Mouse (Mus musculus): ENCODE data around the gene Ptprq. TPM values are rescaled to one million over a fixed set of nuclear protein-coding genes. Genes with fewer than 3 reads are reported as not detected.

The Ptprq gene
- polyA plus RNA-seq, 1 experiment from 2014 or later = 0.29 TPM

GRCm38 (mm10) chr10:107626648-107627047 lies 93.2 kb downstream of the Ptprq start:
- H3K9ac ChIP-seq = no peak overlapping the region
- H3K4me2 ChIP-seq = no peak overlapping the region
- 60% methylated on average over 1 of the region's 1 CpGs for WGBS
- H3K4me3 ChIP-seq = no peak overlapping the region
- H3K9me3 ChIP-seq = no peaks in the 10 kb centered on the region
- no peaks in the 10 kb centered on the region for H3K4me1 ChIP-seq
- no peak overlapping the region for H3K27ac ChIP-seq
- no peaks in the 10 kb centered on the region for H3K27me3 ChIP-seq
- ATAC-seq (ENCODE audit: borderline replicate concordance, extremely low read depth, low FRiP score, low TSS enrichment) = no peak
- no peaks in the 10 kb centered on the region for H3K36me3 ChIP-seq

DNA sequence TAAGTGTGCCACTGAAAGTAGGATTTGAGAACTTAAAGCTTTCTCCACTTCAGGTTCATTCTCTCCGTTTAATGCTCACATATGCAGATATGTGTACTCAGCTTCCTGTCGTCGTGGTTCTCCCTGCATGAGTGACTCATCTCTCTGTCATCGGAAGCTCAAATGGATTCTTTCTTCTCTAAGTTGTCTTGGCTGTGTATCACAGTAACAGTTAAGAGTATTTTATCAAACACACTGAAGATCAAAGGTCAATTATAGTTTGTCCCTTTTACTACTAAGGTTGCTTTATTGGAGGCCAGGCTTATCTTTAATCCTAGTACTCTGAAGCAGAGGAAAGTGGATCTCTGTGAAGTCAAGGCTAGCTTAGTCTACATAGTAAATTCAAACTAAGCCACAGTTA lies 95.6 kb downstream of the Ptprq start:
- Histone ChIP-seq H3K9ac (no peak overlapping the region), H3K9me3 (no peaks in the 10 kb centered on the region), H3K27me3 (no peaks in the 10 kb centered on the region), H3K36me3 (no peaks in the 10 kb centered on the region), H3K27ac (no peak overlapping the region), H3K4me1 (no peaks in the 10 kb centered on the region), H3K4me3 (no peak overlapping the region), H3K4me2 (no peak overlapping the region)
- ATAC-seq (ENCODE audit: borderline replicate concordance, extremely low read depth, low FRiP score, low TSS enrichment) = no peak
- 60% methylated on average over 4 of the region's 4 CpGs for WGBS

GRCm38 (mm10) chr10:107615460-107615859 lies 104.4 kb downstream of the Ptprq start:
- no peak overlapping the region for H3K4me3 ChIP-seq
- no peak for ATAC-seq (ENCODE audit: borderline replicate concordance, extremely low read depth, low FRiP score, low TSS enrichment)
- no peak overlapping the region for H3K27ac ChIP-seq
- H3K4me2 ChIP-seq = no peak overlapping the region
- no peaks in the 10 kb centered on the region for H3K36me3 ChIP-seq
- H3K4me1 ChIP-seq = no peaks in the 10 kb centered on the region
- no peak overlapping the region for H3K9ac ChIP-seq
- no peaks in the 10 kb centered on the region for H3K9me3 ChIP-seq
- H3K27me3 ChIP-seq = no peaks in the 10 kb centered on the region
- WGBS = 82% methylated on average over 2 of the region's 2 CpGs

DNA sequence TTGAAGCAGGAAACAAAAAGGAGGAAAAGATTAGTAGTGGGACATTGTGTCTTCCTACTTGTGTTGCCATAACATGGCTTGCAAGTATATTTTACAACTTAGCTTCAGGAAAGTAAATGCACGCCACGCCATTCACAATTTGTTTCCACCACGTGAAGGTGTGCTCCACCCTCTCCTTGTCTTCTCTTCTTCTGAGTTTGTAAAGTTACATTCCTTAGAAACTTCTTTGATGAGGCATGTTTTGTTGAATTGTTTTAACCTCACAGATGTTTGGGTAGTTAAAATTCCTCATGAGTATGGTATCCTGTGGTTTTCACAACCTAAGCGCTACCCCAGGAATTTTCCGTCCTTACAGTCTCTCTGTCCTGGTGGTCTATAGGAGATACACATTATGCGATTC lies 118.5 kb downstream of the Ptprq start:
- no peaks in the 10 kb centered on the region for H3K27me3 ChIP-seq
- H3K27ac ChIP-seq = no peak overlapping the region
- WGBS = 88% methylated on average over 6 of the region's 6 CpGs
- H3K9me3 ChIP-seq = no peaks in the 10 kb centered on the region
- H3K4me1 ChIP-seq = no peaks in the 10 kb centered on the region
- H3K36me3 ChIP-seq = no peaks in the 10 kb centered on the region
- ATAC-seq (ENCODE audit: borderline replicate concordance, extremely low read depth, low FRiP score, low TSS enrichment) = no peak
- no peak overlapping the region for H3K9ac ChIP-seq
- no peak overlapping the region for H3K4me3 ChIP-seq
- no peak overlapping the region for H3K4me2 ChIP-seq

DNA sequence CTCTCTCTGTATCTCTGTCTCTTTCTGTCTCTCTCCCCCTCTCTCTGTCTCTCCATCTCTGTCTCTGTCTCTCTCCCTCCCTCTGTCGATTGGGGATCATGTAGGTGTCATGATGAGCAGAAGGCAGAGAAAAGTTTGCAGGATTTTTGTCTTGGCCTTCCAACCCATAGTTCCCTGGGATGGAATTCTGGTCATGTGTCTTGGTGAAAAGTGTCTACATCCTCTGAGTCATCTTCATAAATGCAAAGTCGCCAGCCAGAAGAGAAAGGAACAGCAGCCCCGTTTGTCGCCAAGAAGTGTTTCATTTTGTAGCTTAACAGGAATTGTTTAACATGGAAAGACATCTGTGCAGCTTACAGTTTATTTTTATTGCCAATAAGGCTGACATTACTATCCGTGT lies 136.5 kb downstream of the Ptprq start:
- Histone ChIP-seq H3K4me3 (no peak overlapping the region), H3K27ac (no peak overlapping the region), H3K36me3 (no peaks in the 10 kb centered on the region), H3K4me2 (no peak overlapping the region), H3K9me3 (no peaks in the 10 kb centered on the region), H3K9ac (no peak overlapping the region), H3K4me1 (no peaks in the 10 kb centered on the region), H3K27me3 (no peaks in the 10 kb centered on the region)
- ATAC-seq (ENCODE audit: borderline replicate concordance, extremely low read depth, low FRiP score, low TSS enrichment) = no peak
- 45% methylated on average over 5 of the region's 5 CpGs for WGBS

- H3K27me3 ChIP-seq = no peaks in the 10 kb centered on the region
- no peaks in the 10 kb centered on the region for H3K4me1 ChIP-seq
- no peak overlapping the region for H3K4me3 ChIP-seq
- no peaks in the 10 kb centered on the region for H3K9me3 ChIP-seq
- H3K4me2 ChIP-seq = no peak overlapping the region
- ATAC-seq (ENCODE audit: borderline replicate concordance, extremely low read depth, low FRiP score, low TSS enrichment) = no peak
- 66% methylated on average over 3 of the region's 3 CpGs for WGBS
- no peaks in the 10 kb centered on the region for H3K36me3 ChIP-seq
- H3K9ac ChIP-seq = no peak overlapping the region
- H3K27ac ChIP-seq = no peak overlapping the region
These were observed 150.8 kb downstream of the Ptprq start for GRCm38 (mm10) chr10:107569044-107569443.

DNA sequence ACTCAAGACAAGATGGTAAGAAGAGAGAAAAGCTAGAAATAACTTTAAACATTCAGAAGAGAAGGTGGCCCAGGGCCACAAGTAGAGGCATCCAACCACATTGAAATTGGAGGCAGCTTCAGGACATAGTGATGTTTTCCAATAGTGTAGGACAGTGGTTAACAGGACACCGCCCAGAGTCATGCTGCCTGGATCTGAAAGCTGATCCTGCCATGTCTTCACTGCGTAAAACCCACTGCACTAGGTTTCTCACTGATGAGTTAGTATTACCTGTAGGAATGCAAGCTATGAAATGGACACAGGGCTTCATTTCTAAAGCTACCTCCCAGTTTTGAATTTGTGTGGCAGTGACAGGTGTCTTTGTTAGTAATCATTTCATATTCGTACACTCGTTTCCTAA lies 151.6 kb downstream of the Ptprq start:
- no peak for ATAC-seq (ENCODE audit: borderline replicate concordance, extremely low read depth, low FRiP score, low TSS enrichment)
- no peaks in the 10 kb centered on the region for H3K4me1 ChIP-seq
- H3K27me3 ChIP-seq = no peaks in the 10 kb centered on the region
- no peaks in the 10 kb centered on the region for H3K9me3 ChIP-seq
- H3K9ac ChIP-seq = no peak overlapping the region
- H3K27ac ChIP-seq = no peak overlapping the region
- H3K4me2 ChIP-seq = no peak overlapping the region
- no peaks in the 10 kb centered on the region for H3K36me3 ChIP-seq
- no peak overlapping the region for H3K4me3 ChIP-seq
- WGBS = 82% methylated on average over 4 of the region's 4 CpGs

DNA sequence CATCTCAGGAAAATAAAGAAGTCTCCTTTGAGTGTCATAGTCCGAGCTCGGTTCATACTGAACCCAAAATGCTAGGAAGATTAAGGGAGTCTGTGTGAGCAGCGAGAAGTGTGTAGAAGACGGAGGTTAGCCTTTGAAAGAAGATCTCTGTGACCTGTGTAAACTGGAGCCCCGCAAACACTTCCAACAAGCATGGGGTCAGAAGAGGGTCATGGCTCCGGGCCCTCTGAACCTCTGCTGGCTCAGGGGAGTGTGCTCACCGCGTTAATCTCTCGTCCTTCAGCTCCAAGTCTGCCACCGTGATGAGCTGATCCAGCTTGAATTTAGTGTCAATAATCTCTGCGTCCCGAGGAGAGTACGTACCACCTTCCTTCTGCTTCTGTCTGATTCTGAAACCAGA lies 157.0 kb downstream of the Ptprq start:
- H3K27ac ChIP-seq = no peak overlapping the region
- no peak for ATAC-seq (ENCODE audit: borderline replicate concordance, extremely low read depth, low FRiP score, low TSS enrichment)
- H3K4me1 ChIP-seq = no peaks in the 10 kb centered on the region
- no peak overlapping the region for H3K9ac ChIP-seq
- no peaks in the 10 kb centered on the region for H3K27me3 ChIP-seq
- no peaks in the 10 kb centered on the region for H3K36me3 ChIP-seq
- H3K9me3 ChIP-seq = no peaks in the 10 kb centered on the region
- WGBS = 11% methylated on average over 13 of the region's 13 CpGs
- H3K4me3 ChIP-seq = no peak overlapping the region
- no peak overlapping the region for H3K4me2 ChIP-seq

GRCm38 (mm10) chr10:107560881-107561280 lies 159.0 kb downstream of the Ptprq start:
- Histone ChIP-seq H3K27me3 (no peaks in the 10 kb centered on the region), H3K4me3 (no peak overlapping the region), H3K4me1 (no peaks in the 10 kb centered on the region), H3K9ac (no peak overlapping the region), H3K36me3 (no peaks in the 10 kb centered on the region), H3K4me2 (no peak overlapping the region), H3K27ac (no peak overlapping the region), H3K9me3 (no peaks in the 10 kb centered on the region)
- no peak for ATAC-seq (ENCODE audit: borderline replicate concordance, extremely low read depth, low FRiP score, low TSS enrichment)

- Histone ChIP-seq H3K9ac (no peak overlapping the region), H3K4me3 (no peak overlapping the region), H3K9me3 (no peaks in the 10 kb centered on the region), H3K27me3 (no peaks in the 10 kb centered on the region), H3K27ac (no peak overlapping the region), H3K36me3 (no peaks in the 10 kb centered on the region), H3K4me2 (no peak overlapping the region), H3K4me1 (0 out of 2 replicates have a peak, but pooled peaks cover 5% of the 10 kb centered on the region)
- no peak for ATAC-seq (ENCODE audit: borderline replicate concordance, extremely low read depth, low FRiP score, low TSS enrichment)
- 19% methylated on average over 1 of the region's 1 CpGs for WGBS
These were observed 176.8 kb downstream of the Ptprq start for GRCm38 (mm10) chr10:107543026-107543425.

DNA sequence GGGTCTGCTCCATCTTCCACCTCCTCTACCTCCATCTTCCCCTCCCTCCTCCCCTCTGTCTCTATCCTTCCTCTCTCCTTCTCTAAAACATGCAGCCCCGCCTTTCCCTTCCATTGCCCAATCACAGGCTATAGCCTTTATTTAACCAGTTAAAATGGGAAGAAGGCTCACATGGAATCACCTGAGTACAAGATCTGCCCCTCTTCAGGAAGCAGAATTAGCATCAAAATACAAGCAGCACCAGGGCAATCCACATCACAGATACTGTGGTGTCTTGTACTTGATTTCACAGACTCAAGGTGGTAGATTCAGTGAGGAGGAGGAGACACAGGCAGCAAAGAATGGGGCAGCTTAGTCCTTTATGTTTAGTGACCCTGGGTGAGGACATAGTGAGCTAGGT lies 191.1 kb downstream of the Ptprq start:
- no peak overlapping the region for H3K4me3 ChIP-seq
- H3K4me1 ChIP-seq = no peaks in the 10 kb centered on the region
- 54% methylated on average over 1 of the region's 1 CpGs for WGBS
- no peak overlapping the region for H3K4me2 ChIP-seq
- H3K36me3 ChIP-seq = no peaks in the 10 kb centered on the region
- no peaks in the 10 kb centered on the region for H3K27me3 ChIP-seq
- no peak for ATAC-seq (ENCODE audit: borderline replicate concordance, extremely low read depth, low FRiP score, low TSS enrichment)
- no peaks in the 10 kb centered on the region for H3K9me3 ChIP-seq
- no peak overlapping the region for H3K9ac ChIP-seq
- H3K27ac ChIP-seq = no peak overlapping the region

GRCm38 (mm10) chr10:107519216-107519615 lies 200.6 kb downstream of the Ptprq start:
- Histone ChIP-seq H3K27me3 (no peaks in the 10 kb centered on the region), H3K27ac (no peak overlapping the region), H3K36me3 (no peaks in the 10 kb centered on the region), H3K9ac (no peak overlapping the region), H3K9me3 (no peaks in the 10 kb centered on the region), H3K4me3 (no peak overlapping the region), H3K4me1 (no peaks in the 10 kb centered on the region), H3K4me2 (no peak overlapping the region)
- no peak for ATAC-seq (ENCODE audit: borderline replicate concordance, extremely low read depth, low FRiP score, low TSS enrichment)
- WGBS = 54% methylated on average over 5 of the region's 5 CpGs

DNA sequence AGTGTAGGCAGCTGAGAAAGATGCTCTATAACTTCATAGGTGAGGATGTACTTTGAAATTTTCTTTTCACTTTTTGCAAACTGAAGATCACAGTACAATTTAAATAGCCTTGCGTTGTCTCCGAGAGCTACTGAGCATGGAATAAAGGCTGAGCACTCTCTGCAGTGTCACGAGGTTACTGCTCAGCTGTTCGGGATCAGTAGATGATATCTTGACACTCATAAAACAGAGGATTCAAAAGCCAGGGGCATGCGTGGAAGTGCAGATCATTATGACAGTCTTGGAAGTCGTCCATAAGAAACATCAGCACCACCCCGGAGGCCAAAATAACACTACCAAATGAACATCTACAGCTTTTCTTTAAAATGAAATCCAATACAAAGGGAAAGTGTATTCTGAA lies 203.2 kb downstream of the Ptprq start:
- Histone ChIP-seq H3K4me3 (no peak overlapping the region), H3K27me3 (no peaks in the 10 kb centered on the region), H3K36me3 (no peaks in the 10 kb centered on the region), H3K9me3 (no peaks in the 10 kb centered on the region), H3K4me2 (no peak overlapping the region), H3K4me1 (no peaks in the 10 kb centered on the region), H3K27ac (no peak overlapping the region), H3K9ac (no peak overlapping the region)
- ATAC-seq (ENCODE audit: borderline replicate concordance, extremely low read depth, low FRiP score, low TSS enrichment) = peak; percentile 46; the same call in 1 of the 2 replicates
- WGBS = 52% methylated on average over 7 of the region's 7 CpGs
